Mouse (Mus musculus) midbrain, embryonic 14.5 days (tissue): ENCODE measurements around the gene Cep78. TPM values are rescaled to one million over a fixed set of nuclear protein-coding genes. Genes with fewer than 3 reads are reported as not detected.
A peak's percentile ranks its signal among the peaks of the same experiment; 100 is the strongest.

Experiments used
- ATAC-seq: fragments of 200-750 bp; cut with Nextera tagmentation; 2 replicates; pipeline ENCODE4 v1.8.0; 2017; ENCODE audit warnings: moderate number of reproducible peaks, moderate library complexity; ENCODE audit not compliant: low FRiP score, low TSS enrichment
- DNase-seq: peaks from one replicate; pipeline ENCODE4 v3.0.0-alpha.2; 2015
- H3K27ac ChIP-seq: fragments of 300-500 bp; sonication (generic); replicated peaks from 2 replicates; pipeline ENCODE4 v1.5.1; 2014; ENCODE audit warnings: mild to moderate bottlenecking, low read depth, low read length, moderate library complexity
- H3K27me3 ChIP-seq: fragments of 300-500 bp; sonication (generic); 2 replicates; pipeline ENCODE4 v1.6.1; 2014; ENCODE audit warnings: low read length, control low read depth, mixed read lengths; ENCODE audit not compliant: control insufficient read depth, insufficient read depth
- H3K36me3 ChIP-seq: fragments of 300-500 bp; sonication (generic); 2 replicates; pipeline ENCODE4 v1.6.1; 2014; ENCODE audit warnings: low read length, control low read depth; ENCODE audit not compliant: control insufficient read depth, insufficient read depth
- H3K4me1 ChIP-seq: fragments of 300-500 bp; sonication (generic); 2 replicates; pipeline ENCODE4 v1.6.1; 2014; ENCODE audit warnings: mild to moderate bottlenecking, antibody characterized with exemption, low read length, control low read depth; ENCODE audit not compliant: control insufficient read depth, insufficient read depth
- H3K4me2 ChIP-seq: fragments of 300-500 bp; sonication (generic); 2 replicates; pipeline ENCODE4 v1.6.1; 2014; ENCODE audit warnings: mild to moderate bottlenecking, low read length, moderate library complexity
- H3K4me3 ChIP-seq: fragments of 300-500 bp; sonication (generic); replicated peaks from 2 replicates; pipeline ENCODE4 v1.5.1; 2014; ENCODE audit warnings: low read depth, low read length
- H3K9ac ChIP-seq: fragments of 300-500 bp; sonication (generic); replicated peaks from 2 replicates; pipeline ENCODE4 v1.6.1; 2014; ENCODE audit warnings: mild to moderate bottlenecking, low read length, moderate library complexity
- H3K9me3 ChIP-seq: fragments of 300-500 bp; sonication (generic); 2 replicates; pipeline ENCODE4 v1.6.1; 2016; ENCODE audit warnings: low read length, control low read depth, mixed read lengths; ENCODE audit not compliant: control insufficient read depth
- WGBS: fragments of 180-500 bp; shearing (Covaris S2); extraction: QIAGEN DNeasy Blood & Tissue Kit; methylation state at CpG from one replicate; pipeline ENCODE4 v1.1.7; 2014; 5-methylcytosine and 5-hydroxymethylcytosine counted together
- polyA plus RNA-seq: library from polyadenylated mRNA; unstranded; fragments of >200 nt; fragmentation: Nextera tagmentation; extraction: Ambion mirVana; gene quantifications from 2 replicates; pipeline ENCODE4 v1.2.1, GENCODE M21; 2014

Cep78 gene
- polyA plus RNA-seq, 1 experiment from 2014 or later: 38.0 TPM

DNA sequence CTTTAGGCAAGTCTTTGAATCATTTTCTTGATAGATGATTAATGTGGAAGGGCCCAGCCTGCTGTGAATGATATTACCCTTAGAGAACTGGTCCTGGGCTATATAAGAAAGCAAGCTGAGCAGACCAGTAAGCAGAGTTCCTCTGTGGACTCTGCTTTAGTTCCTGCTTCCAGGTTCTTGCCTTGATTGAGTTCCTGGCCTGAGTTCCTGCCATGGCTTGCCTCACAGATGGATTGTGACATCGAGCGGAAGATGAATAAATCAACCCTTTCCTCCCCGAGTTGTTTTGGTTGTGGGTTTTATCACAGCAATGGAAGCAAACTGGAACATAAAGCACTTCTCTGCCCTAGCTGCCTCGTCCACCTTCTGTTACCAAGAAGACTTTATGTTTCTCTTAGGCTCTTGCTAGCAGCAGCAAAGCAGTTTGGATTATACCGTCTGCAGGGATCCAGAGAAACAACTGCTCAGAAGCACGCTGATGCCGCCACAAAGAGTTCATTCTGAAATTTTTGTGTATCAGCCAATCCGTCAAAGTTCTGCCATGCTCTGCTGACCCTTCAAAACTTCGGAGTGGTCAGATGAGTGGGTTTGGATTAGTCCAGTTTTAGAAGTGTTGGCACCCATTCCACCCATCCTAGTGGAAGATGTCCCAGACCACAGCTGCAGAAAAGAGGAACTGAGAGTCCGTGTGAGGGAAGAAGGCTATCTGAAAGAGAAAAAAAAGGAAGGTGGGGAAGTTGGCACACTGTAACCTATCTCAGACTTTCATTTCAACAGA, 30.6 kb upstream of the Cep78 start:
- 83% methylated on average over 10 of the region's 10 CpGs for WGBS
- Histone ChIP-seq H3K4me1 (no peaks in the 10 kb centered on the region), H3K36me3 (no peaks in the 10 kb centered on the region), H3K27me3 (no peaks in the 10 kb centered on the region), H3K27ac (no peak overlapping the region), H3K4me3 (no peak overlapping the region), H3K9me3 (no peaks in the 10 kb centered on the region), H3K9ac (no peak overlapping the region), H3K4me2 (no peak overlapping the region)
- ATAC-seq (no peak), DNase-seq (no peak)

GRCm38 (mm10) chr19:16009746-16010337, 25.1 kb upstream of the Cep78 start:
- peak overlapping the region; percentile 32; the same call in 1 of the 2 replicates for H3K27ac ChIP-seq
- no peaks in the 10 kb centered on the region for H3K36me3 ChIP-seq
- DNase-seq (peak; percentile 46), ATAC-seq (peak; percentile 58)
- H3K4me2 ChIP-seq: no peak overlapping the region
- H3K9me3 ChIP-seq: no peaks in the 10 kb centered on the region
- WGBS: 40% methylated on average over 6 of the region's 6 CpGs
- no peak overlapping the region for H3K4me3 ChIP-seq
- H3K9ac ChIP-seq: no peak overlapping the region
- no peaks in the 10 kb centered on the region for H3K27me3 ChIP-seq
- no peaks in the 10 kb centered on the region for H3K4me1 ChIP-seq

DNA sequence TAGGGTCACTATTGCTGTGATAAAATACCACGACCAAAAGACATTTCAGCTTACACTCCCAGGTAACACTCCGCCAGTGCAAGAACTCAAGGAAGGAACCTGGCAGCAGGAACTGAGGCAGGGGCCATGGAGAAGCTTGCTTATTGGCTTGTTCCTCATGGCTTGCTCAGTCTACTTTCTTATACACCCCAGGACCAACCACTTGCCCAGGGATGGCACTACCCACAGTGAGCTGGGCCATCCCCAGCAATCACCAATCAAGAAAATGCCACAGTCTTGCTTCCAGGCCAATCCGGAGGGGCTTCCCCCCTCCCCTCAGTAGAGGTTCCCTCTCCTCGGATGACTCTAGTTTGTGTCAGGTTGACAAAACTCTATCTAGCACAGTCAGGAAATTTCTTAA, 24.3 kb upstream of the Cep78 start:
- Histone ChIP-seq H3K4me1 (no peaks in the 10 kb centered on the region), H3K4me2 (no peak overlapping the region), H3K9me3 (no peaks in the 10 kb centered on the region), H3K9ac (no peak overlapping the region), H3K27me3 (no peaks in the 10 kb centered on the region), H3K36me3 (no peaks in the 10 kb centered on the region), H3K4me3 (no peak overlapping the region), H3K27ac (no peak overlapping the region)
- ATAC-seq (no peak; the same call in 1 of the 2 replicates), DNase-seq (no peak)
- WGBS: 76% methylated on average over 4 of the region's 4 CpGs

- Histone ChIP-seq H3K4me3 (no peak overlapping the region), H3K4me2 (no peak overlapping the region), H3K27ac (no peak overlapping the region), H3K36me3 (no peaks in the 10 kb centered on the region), H3K9me3 (no peaks in the 10 kb centered on the region), H3K27me3 (no peaks in the 10 kb centered on the region), H3K9ac (no peak overlapping the region), H3K4me1 (no peaks in the 10 kb centered on the region)
- WGBS: 90% methylated on average over 8 of the region's 8 CpGs
- no peak for ATAC-seq
- no peak for DNase-seq
These were observed 22.3 kb upstream of the Cep78 start for GRCm38 (mm10) chr19:16007131-16007530.

GRCm38 (mm10) chr19:15998157-15998556, 13.4 kb upstream of the Cep78 start:
- Histone ChIP-seq H3K4me1 (peaks cover 11% of the 10 kb centered on the region; the same call in 1 of the 2 replicates), H3K9ac (no peak overlapping the region), H3K27ac (no peak overlapping the region), H3K9me3 (no peaks in the 10 kb centered on the region), H3K27me3 (no peaks in the 10 kb centered on the region), H3K4me3 (no peak overlapping the region), H3K4me2 (no peak overlapping the region), H3K36me3 (no peaks in the 10 kb centered on the region)
- WGBS: 4% methylated on average over 3 of the region's 3 CpGs
- DNase-seq (peak; percentile 88), ATAC-seq (no peak)

DNA sequence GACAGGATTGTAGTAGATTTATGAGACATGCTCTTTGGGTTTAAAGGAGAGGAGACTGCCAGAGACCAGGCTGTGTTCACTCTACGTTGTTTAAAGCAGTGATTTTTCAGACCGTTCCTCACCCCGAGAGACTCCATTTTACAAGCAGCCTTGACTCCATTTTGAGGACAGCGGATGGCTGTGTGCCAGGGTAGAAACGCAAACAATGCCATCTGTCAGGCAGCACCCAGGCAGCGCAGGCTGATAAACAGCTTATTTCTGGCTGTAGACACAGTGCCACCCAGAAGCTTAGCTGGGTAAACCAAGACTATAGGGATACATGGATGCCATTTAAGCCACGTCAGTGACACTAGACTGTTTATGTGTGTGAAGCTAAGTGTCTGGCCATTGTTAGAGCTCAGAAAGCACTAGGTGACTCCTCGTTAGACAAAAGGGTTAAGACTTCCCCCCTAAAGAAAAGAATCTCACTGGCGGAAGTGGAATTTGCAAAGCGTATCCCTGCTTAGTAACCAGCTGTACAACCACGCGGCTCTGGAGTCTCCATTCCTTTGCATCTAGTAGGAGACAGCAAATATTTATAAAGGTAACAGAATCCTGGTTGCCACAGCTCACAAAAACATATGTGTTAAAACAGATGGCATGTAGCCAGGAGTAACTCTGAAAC, 12.2 kb upstream of the Cep78 start:
- 26% methylated on average over 12 of the region's 12 CpGs for WGBS
- H3K9me3 ChIP-seq: no peaks in the 10 kb centered on the region
- peak overlapping the region; percentile 87 for H3K27ac ChIP-seq
- H3K27me3 ChIP-seq: no peaks in the 10 kb centered on the region
- H3K4me2 ChIP-seq: peak overlapping the region; percentile 52
- H3K4me1 ChIP-seq: peaks cover 11% of the 10 kb centered on the region; the same call in 1 of the 2 replicates
- ATAC-seq: peak; percentile 88
- peak overlapping the region; percentile 39 for H3K9ac ChIP-seq
- no peaks in the 10 kb centered on the region for H3K36me3 ChIP-seq
- peak; percentile 86 for DNase-seq
- H3K4me3 ChIP-seq: no peak overlapping the region; the same call in 1 of the 2 replicates

DNA sequence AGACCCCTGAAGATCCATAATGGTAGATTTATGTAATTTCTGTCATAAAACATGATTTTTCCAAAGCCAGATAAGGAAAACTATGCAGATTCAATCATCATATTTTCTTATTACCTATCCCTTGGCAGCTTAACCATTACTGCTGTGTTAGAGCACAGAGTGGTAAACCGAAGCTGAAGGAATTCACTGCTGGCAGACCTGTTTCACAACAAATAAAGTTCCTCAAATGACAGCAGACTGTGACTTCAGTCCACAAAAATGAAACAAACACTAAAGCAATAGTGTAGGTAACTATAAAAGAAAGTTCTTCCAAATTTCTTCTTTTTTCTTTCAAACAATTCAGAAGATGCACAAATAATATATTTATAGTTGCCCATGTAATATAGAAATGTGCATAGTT, 5.3 kb upstream of the Cep78 start:
- Histone ChIP-seq H3K36me3 (no peaks in the 10 kb centered on the region), H3K27ac (no peak overlapping the region), H3K4me3 (no peak overlapping the region), H3K4me1 (peaks cover 5% of the 10 kb centered on the region; the same call in 1 of the 2 replicates), H3K9me3 (no peaks in the 10 kb centered on the region), H3K27me3 (no peaks in the 10 kb centered on the region), H3K4me2 (no peak overlapping the region), H3K9ac (no peak overlapping the region)
- 98% methylated on average over 1 of the region's 1 CpGs for WGBS
- ATAC-seq (no peak), DNase-seq (no peak)

GRCm38 (mm10) chr19:15985172-15985713, 454 bp upstream of the Cep78 start:
- WGBS: 31% methylated on average over 10 of the region's 10 CpGs
- H3K4me2 ChIP-seq: peak overlapping the region; percentile 75
- H3K27ac ChIP-seq: peak overlapping the region; percentile 95

More at GRCm38 (mm10) chr19:15985172-15985713, 454 bp upstream of the Cep78 start:
- ATAC-seq: no peak
- Histone ChIP-seq H3K36me3 (peaks cover 3% of the 10 kb centered on the region; the same call in 1 of the 2 replicates), H3K9ac (peak overlapping the region; percentile 91), H3K27me3 (no peaks in the 10 kb centered on the region), H3K4me3 (peak overlapping the region; percentile 80), H3K4me1 (peaks cover 21% of the 10 kb centered on the region), H3K9me3 (no peaks in the 10 kb centered on the region)
- DNase-seq: no peak
